Comparison of ENCODE assay signal across 23 mouse cellular contexts in the genomic region with DNA sequence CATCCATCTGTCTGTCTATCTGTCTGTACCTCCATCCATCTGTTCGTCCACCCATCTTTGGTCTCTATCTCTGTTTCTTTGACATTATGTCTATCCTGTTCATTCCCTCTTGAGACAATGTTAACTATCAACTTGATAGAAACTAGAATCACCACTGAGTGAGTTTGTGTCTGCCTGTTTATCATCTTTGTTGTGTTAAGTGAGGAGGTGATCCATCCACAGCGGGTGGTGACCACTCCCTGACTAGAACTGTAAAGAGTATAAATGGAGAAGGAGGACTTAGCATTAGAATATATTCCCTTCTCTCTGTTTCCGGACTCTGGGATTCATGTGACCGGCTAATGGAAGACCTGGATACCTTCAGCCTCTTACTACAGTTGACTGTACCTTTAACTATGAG. TPM values are rescaled to one million over a fixed set of nuclear protein-coding genes. Genes with fewer than 3 reads are reported as not detected.
DNase-seq lines count a peak whose midpoint lies in the region; TF ChIP-seq lines count a peak whose summit lies in the region.
"Had no signal": no experiment of that assay in that cellular context is flagged by ENCODE, and none has a peak within 500 bp of the region (broad histone marks: within the 10 kb centered on the region; RNA-seq: fewer than 3 reads in every experiment).

No protein-coding gene starts in this region.

- TF ChIP-seq POLR2A in ES-Bruce4 (IDR thresholded peaks at IDR 0.05; ENCODE audit: insufficient read depth, low read length) = no peak

- H3K36me3 ChIP-seq in ES-Bruce4 (ENCODE audit: control insufficient read depth, insufficient read depth, low read length, poor library complexity, severe bottlenecking) = no peaks in the 10 kb centered on the region
- no peaks in the 10 kb centered on the region for H3K36me3 ChIP-seq in ES-E14 (ENCODE audit: control insufficient read depth, insufficient read depth, low read length, poor library complexity, severe bottlenecking)
- H3K36me3 ChIP-seq: embryonic facial prominence, embryonic 10.5 days; embryonic facial prominence, embryonic 12.5 days; forebrain, embryonic 15.5 days had no signal

- H3K9ac ChIP-seq in ES-Bruce4 (ENCODE audit: low read depth, poor library complexity, severe bottlenecking) = no peak overlapping the region
- no peak overlapping the region for H3K9ac ChIP-seq in ES-E14 (ENCODE audit: insufficient read depth, low read depth, low read length, poor library complexity, severe bottlenecking)
- H3K9ac ChIP-seq: embryonic facial prominence, embryonic 12.5 days; forebrain, embryonic 13.5 days; forebrain, embryonic 15.5 days; forebrain, postnatal 0 days had no signal

- TF ChIP-seq EP300 in ES-Bruce4 (IDR thresholded peaks at IDR 0.05; ENCODE audit: insufficient read depth, low read depth, low read length) = 0 out of 2 replicates have a peak, but pooled peaks have one; percentile 28

- no peaks in the 10 kb centered on the region; the same call in 1 of the 2 replicates for H3K27me3 ChIP-seq in ES-Bruce4 (ENCODE audit: control insufficient read depth, insufficient read depth, low read length, poor library complexity, severe bottlenecking)
- H3K27me3 ChIP-seq: CH12.LX; embryonic facial prominence, embryonic 12.5 days; forebrain, embryonic 13.5 days; forebrain, embryonic 15.5 days had no signal

- DNase-seq in ES-E14 (ENCODE audit: low read depth, low spot score) (peak; percentile 80), WW6 (ENCODE audit: low read depth, low spot score) (peak; percentile 81)
- DNase-seq in gastrocnemius, postnatal 25 days = no peak
- no peak for DNase-seq in gastrocnemius, postnatal 10 days
- DNase-seq in urinary bladder, adult 18-20 months (ENCODE audit: low spot score in 2 of 2) = no peak
- DNase-seq: adrenal gland, adult 8-10 months; adrenal gland, postnatal 14 days; adrenal gland, postnatal 36 days; B cell, adult 2 months; cerebellum, adult 11-12 months; cerebellum, adult 2 months; cerebellum, adult 9-10 months; cerebellum, postnatal 10 days; cerebellum, postnatal 25 days; forebrain, postnatal 0 days had no signal

- H3K4me3 ChIP-seq in ES-Bruce4 (ENCODE audit: low read depth, low read length) = no peak overlapping the region
- no peak overlapping the region for H3K4me3 ChIP-seq in ES-E14 (ENCODE audit: insufficient read depth in 1 of 2, low read depth in 1 of 2, low read length in 2 of 2, poor library complexity in 1 of 2, severe bottlenecking in 1 of 2)
- H3K4me3 ChIP-seq: embryonic facial prominence, embryonic 10.5 days; embryonic facial prominence, embryonic 12.5 days; forebrain, embryonic 13.5 days; forebrain, embryonic 15.5 days had no signal

- H3K9me3 ChIP-seq in ES-Bruce4 (replicated peaks; ENCODE audit: control insufficient read depth, insufficient read depth, low read length, poor library complexity, severe bottlenecking) (no peaks in the 10 kb centered on the region), ES-E14 (ENCODE audit: control insufficient read depth, insufficient read depth, low read depth, low read length) (no peaks in the 10 kb centered on the region)
- H3K9me3 ChIP-seq: embryonic facial prominence, embryonic 10.5 days; embryonic facial prominence, embryonic 12.5 days; forebrain, embryonic 13.5 days; forebrain, embryonic 15.5 days had no signal

- in situ Hi-C loops in ES-E14 (cut with MboI; ENCODE audit: low sequenced_read_pairs in 2 of 2, unreplicated experiment in 2 of 2) = no loop called here

- H3K4me1 ChIP-seq in ES-Bruce4 (ENCODE audit: control insufficient read depth, insufficient read depth, low read length) (no peaks in the 10 kb centered on the region), ES-E14 (ENCODE audit: control insufficient read depth in 2 of 2, insufficient read depth in 2 of 2, low read length in 2 of 2, poor library complexity in 1 of 2) (peaks cover 0 to 10% of the 10 kb centered on the region in 2 experiments; a peak in 1 of 4 replicates)
- H3K4me1 ChIP-seq: embryonic facial prominence, embryonic 10.5 days; embryonic facial prominence, embryonic 12.5 days; forebrain, embryonic 13.5 days; forebrain, embryonic 15.5 days had no signal

- no peak for TF ChIP-seq CTCF in ES-Bruce4 (IDR thresholded peaks at IDR 0.05; ENCODE audit: low read depth, low read length)

- H3K27ac ChIP-seq in ES-Bruce4 (ENCODE audit: insufficient read depth, low read length) (no peak overlapping the region), ES-E14 (ENCODE audit: insufficient read depth, low read depth, low read length, poor library complexity, severe bottlenecking) (no peak overlapping the region)
- H3K27ac ChIP-seq: embryonic facial prominence, embryonic 10.5 days; embryonic facial prominence, embryonic 12.5 days; forebrain, embryonic 13.5 days; forebrain, embryonic 15.5 days had no signal

TF ChIP-seq in ES-E14, 5 proteins besides CTCF, POLR2A, EP300 and RAD21:
- TF ChIP-seq ZC3H11A (IDR thresholded peaks at IDR 0.05; ENCODE audit: borderline replicate concordance, low read depth, low read length) (no peak), CHD2 (IDR thresholded peaks at IDR 0.05; ENCODE audit: low read depth, low read length) (0 out of 2 replicates have a peak, but pooled peaks have one; percentile 53)

RNA-seq across cellular contexts. Expression of gene Kcnj2, which starts 22.7 kb away (rescaled TPM):
- 0.15 and 0.24 TPM in 2 replicates for polyA plus RNA-seq in ES-Bruce4 (2011; ENCODE audit: insufficient read depth, insufficient read length, low read depth, missing spikeins)
- 0.16 and 0.62 TPM in 2 replicates for total RNA-seq in ES-E14 (2012; rRNA removed)
- total RNA-seq in gastrocnemius, postnatal 25 days (2021) = 10 to 100 TPM; 31.9 to 51.3 TPM
- 10 to 100 TPM; 27.1 to 30.1 TPM for total RNA-seq in gastrocnemius, postnatal 10 days (2021)
- total RNA-seq: MEL had no signal
- polyA plus RNA-seq: CD4-positive, CD25-positive, alpha-beta regulatory T cell, adult 4 months had no signal

Comparison
In these comparisons a context has a peak if more than half of its experiments do, and no peak if none do; other contexts are left out.
1. DNase-seq: peak in ES-E14 (single experiment) and WW6 (single experiment); none in gastrocnemius, postnatal 25 days (single experiment), gastrocnemius, postnatal 10 days (single experiment) and urinary bladder, adult 18-20 months (0 of 2).
2. RNA of gene Kcnj2, which starts 22.7 kb away (total RNA-seq): 31.9 to 51.3 TPM in gastrocnemius, postnatal 25 days and 27.1 to 30.1 TPM in gastrocnemius, postnatal 10 days; 0.16 to 0.62 TPM in ES-E14; every median in the first group is over 10 times any median in the second.